Mouse (Mus musculus) stomach, postnatal 0 days (tissue): ENCODE results near the gene Dlg3.

Experiments
- CTCF ChIP-seq: IDR thresholded peaks from 2 replicates; pipeline ENCODE4 v1.5.1; 2016; ENCODE audit warnings: antibody characterized with exemption, low read depth, mild to moderate bottlenecking, moderate library complexity
- EP300 ChIP-seq: optimal IDR thresholded peaks from 2 replicates; pipeline ENCODE3; 2016; ENCODE audit warnings: antibody characterized with exemption

- TF ChIP-seq CTCF (peak; percentile 82), EP300 (no peak)
Observed at GRCm38 (mm10) chrX:100776494-100776893, 9.0 kb downstream of the Dlg3 start.
